Mouse (Mus musculus) embryonic facial prominence, embryonic 13.5 days (tissue): ENCODE data around the gene Pla2g3. TPM values are rescaled to one million over a fixed set of nuclear protein-coding genes. Genes with fewer than 3 reads are reported as not detected.

Experiments used
- ATAC-seq: fragments of 200-750 bp; cut with Nextera tagmentation; 2 replicates; pipeline ENCODE4 v1.8.0; 2017; ENCODE audit warnings: low read depth; ENCODE audit not compliant: insufficient number of reproducible peaks, insufficient read depth, low FRiP score, low TSS enrichment
- H3K27ac ChIP-seq: fragments of 300-500 bp; sonication (generic); 2 replicates; pipeline ENCODE4 v1.5.1; 2015; ENCODE audit warnings: moderate library complexity, mild to moderate bottlenecking, inconsistent platforms
- H3K27me3 ChIP-seq: fragments of 300-500 bp; sonication (generic); 2 replicates; pipeline ENCODE4 v1.6.1; 2015; ENCODE audit warnings: mild to moderate bottlenecking, inconsistent platforms
- H3K36me3 ChIP-seq: fragments of 300-500 bp; sonication (generic); 2 replicates; pipeline ENCODE4 v1.6.1; 2015; ENCODE audit warnings: mild to moderate bottlenecking, inconsistent platforms
- H3K4me1 ChIP-seq: fragments of 300-500 bp; sonication (generic); 2 replicates; pipeline ENCODE4 v1.6.1; 2015; ENCODE audit warnings: inconsistent platforms
- H3K4me2 ChIP-seq: fragments of 300-500 bp; sonication (generic); 2 replicates; pipeline ENCODE4 v1.6.1; 2015; ENCODE audit warnings: moderate library complexity, mild to moderate bottlenecking, inconsistent platforms
- H3K4me3 ChIP-seq: fragments of 300-500 bp; sonication (generic); 2 replicates; pipeline ENCODE4 v1.5.1; 2015; ENCODE audit warnings: mild to moderate bottlenecking, inconsistent platforms
- H3K9ac ChIP-seq: fragments of 300-500 bp; sonication (generic); 2 replicates; pipeline ENCODE4 v1.6.1; 2015; ENCODE audit warnings: mild to moderate bottlenecking, inconsistent platforms
- H3K9me3 ChIP-seq: fragments of 300-500 bp; sonication (generic); 2 replicates; pipeline ENCODE4 v1.6.1; 2016; ENCODE audit warnings: inconsistent platforms
- WGBS: fragments of 180-500 bp; shearing (Covaris S2); methylation state at CpG from one replicate; pipeline ENCODE4 v1.1.7; 2015; ENCODE audit warnings: mixed read lengths; 5-methylcytosine and 5-hydroxymethylcytosine counted together
- polyA plus RNA-seq: library from polyadenylated mRNA; unstranded; fragments of >200 nt; fragmentation: Nextera tagmentation; extraction: Ambion mirVana; gene quantifications from 2 replicates; pipeline ENCODE4 v1.2.1, GENCODE M21; 2015

Pla2g3 gene
- polyA plus RNA-seq, 1 experiment from 2014 or later, result 0.60 TPM

DNA sequence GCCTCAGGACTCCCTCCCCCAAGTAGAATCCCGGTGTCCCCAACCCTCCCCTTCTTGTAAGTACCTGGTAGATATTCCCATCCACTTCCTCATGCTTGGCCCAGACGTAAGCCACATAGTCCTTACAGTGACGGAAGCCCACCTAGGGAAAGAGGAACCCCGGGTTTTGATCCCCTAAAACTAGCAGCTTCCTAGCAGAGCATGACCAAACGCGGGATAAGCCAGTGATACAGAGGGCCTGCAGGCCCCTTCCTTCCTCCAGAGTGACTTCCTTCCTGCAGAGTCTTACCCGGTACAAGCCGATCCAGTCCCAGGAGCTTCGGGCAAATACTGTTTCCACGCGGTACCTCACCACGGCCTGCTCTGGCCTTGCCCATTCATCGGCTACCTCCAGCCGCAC lies 7.4 kb downstream of the Pla2g3 start:
- Histone ChIP-seq H3K27ac (no peak overlapping the region), H3K4me2 (no peak overlapping the region), H3K4me1 (peaks cover 3% of the 10 kb centered on the region; the same call in 1 of the 2 replicates), H3K9me3 (no peaks in the 10 kb centered on the region), H3K36me3 (no peaks in the 10 kb centered on the region), H3K9ac (no peak overlapping the region), H3K4me3 (no peak overlapping the region), H3K27me3 (no peaks in the 10 kb centered on the region)
- WGBS, result 88% methylated on average over 14 of the region's 14 CpGs
- ATAC-seq, result no peak

DNA sequence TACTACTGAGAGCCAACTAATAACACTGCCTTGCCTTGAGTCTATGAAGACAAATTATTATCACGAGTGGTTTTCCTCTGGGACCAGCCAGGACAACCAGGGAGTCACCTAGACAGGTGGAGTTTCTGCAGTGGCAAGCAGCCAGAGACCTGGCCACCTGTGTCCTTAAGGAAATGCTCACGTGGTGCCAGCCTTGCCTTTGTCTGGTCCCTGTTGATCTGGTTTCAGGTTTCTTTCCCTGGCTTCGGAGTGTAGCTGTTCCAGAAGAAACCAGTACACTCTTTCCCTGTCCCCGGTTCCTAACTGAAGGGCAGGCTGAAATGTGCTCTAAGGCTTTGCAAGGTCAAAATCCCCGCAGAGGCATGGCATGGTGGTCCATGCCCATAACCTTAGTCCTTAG lies 8.7 kb downstream of the Pla2g3 start:
- Histone ChIP-seq H3K36me3 (no peaks in the 10 kb centered on the region), H3K9me3 (no peaks in the 10 kb centered on the region), H3K4me3 (no peak overlapping the region), H3K27me3 (no peaks in the 10 kb centered on the region), H3K4me1 (peaks cover 3% of the 10 kb centered on the region; the same call in 1 of the 2 replicates), H3K9ac (no peak overlapping the region), H3K4me2 (no peak overlapping the region), H3K27ac (no peak overlapping the region)
- whole genome bisulfite sequencing, result 37% methylated on average over 5 of the region's 5 CpGs
- no peak for ATAC-seq

DNA sequence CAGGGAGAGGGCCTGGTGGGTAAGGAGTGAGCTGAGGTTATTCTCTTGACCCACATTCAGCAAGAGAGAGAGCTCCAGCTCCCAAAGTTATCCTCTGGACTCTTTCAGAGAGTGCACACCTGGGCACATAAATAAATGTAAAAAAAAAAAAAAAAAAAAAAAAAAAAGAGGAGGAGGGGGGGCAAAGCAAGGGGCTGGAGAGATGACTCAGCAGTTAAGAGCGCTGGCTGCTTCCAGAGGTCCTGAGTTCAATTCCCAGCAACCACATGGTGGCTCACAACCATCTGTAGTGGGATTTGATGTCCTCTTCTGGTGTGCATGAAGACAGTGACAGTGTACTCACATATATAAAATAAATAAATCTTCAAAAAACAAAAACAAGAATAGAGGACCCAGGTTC lies 9.2 kb downstream of the Pla2g3 start:
- Histone ChIP-seq H3K27ac (no peak overlapping the region), H3K4me2 (no peak overlapping the region), H3K27me3 (no peaks in the 10 kb centered on the region), H3K4me3 (no peak overlapping the region), H3K4me1 (peaks cover 3% of the 10 kb centered on the region; the same call in 1 of the 2 replicates), H3K9ac (no peak overlapping the region), H3K36me3 (no peaks in the 10 kb centered on the region), H3K9me3 (no peaks in the 10 kb centered on the region)
- no peak for ATAC-seq
- 88% methylated on average over 1 of the region's 1 CpGs for WGBS

DNA sequence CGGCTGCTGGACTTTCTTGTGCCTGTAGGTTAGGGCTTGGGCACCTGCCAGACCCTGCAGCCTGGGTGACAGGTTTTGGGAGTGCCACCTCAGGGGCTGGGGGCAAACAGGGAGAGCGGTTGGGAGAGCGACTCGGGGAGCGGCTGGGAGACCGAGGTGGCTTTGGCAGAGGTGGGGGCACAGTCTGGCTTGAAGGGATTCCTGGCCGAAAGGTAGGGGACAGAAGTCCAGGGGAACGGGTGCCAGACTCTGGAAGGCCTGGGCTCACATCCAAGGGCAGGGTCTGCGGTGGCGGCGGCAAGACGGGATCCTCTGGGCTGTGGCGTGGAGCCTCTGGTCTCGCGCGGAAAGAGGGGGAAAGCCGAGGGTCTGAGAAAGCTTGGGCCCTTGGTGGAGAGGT lies 14.0 kb downstream of the Pla2g3 start:
- H3K36me3 ChIP-seq, result no peaks in the 10 kb centered on the region
- ATAC-seq, result no peak
- WGBS, result 78% methylated on average over 17 of the region's 17 CpGs
- no peak overlapping the region for H3K9ac ChIP-seq
- 0 out of 2 replicates have a peak, but pooled peaks cover 3% of the 10 kb centered on the region for H3K27me3 ChIP-seq
- no peak overlapping the region for H3K4me2 ChIP-seq
- H3K9me3 ChIP-seq, result no peaks in the 10 kb centered on the region
- H3K4me1 ChIP-seq, result no peaks in the 10 kb centered on the region
- no peak overlapping the region for H3K27ac ChIP-seq
- H3K4me3 ChIP-seq, result no peak overlapping the region

DNA sequence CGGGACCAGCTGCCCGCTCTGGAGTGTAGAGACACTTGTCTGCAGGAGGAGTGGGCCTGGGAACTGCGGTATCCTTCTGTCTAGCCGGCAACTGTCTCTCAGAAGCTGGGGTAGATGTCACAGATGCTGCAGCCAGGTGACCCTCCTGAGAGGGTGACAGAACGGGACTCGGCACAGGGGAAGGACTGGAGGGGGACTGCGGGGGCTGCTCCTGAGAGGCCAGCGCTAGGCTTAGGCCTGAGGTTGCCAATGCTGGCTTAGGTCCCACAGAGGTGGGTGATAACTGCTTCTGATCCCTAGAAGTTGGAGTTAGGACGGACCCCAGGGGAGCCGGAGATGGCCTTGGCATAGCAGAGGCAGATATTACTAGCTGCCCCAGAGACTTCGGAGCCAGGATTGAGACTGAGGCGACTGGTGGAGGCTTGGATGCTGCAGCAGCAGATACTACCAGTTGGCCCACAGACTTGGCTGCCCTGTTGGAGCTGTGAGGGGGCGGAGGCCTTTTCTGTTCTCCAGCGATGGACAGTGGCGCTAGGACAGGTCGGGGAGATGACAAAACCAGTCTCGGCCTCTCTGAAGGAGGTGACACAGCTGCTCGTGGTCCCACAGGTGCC lies 14.5 kb downstream of the Pla2g3 start:
- Histone ChIP-seq H3K27ac (no peak overlapping the region), H3K27me3 (0 out of 2 replicates have a peak, but pooled peaks cover 3% of the 10 kb centered on the region), H3K4me1 (no peaks in the 10 kb centered on the region), H3K9me3 (no peaks in the 10 kb centered on the region), H3K36me3 (no peaks in the 10 kb centered on the region), H3K4me3 (no peak overlapping the region), H3K9ac (no peak overlapping the region), H3K4me2 (no peak overlapping the region)
- ATAC-seq, result no peak
- WGBS, result 80% methylated on average over 18 of the region's 18 CpGs

DNA sequence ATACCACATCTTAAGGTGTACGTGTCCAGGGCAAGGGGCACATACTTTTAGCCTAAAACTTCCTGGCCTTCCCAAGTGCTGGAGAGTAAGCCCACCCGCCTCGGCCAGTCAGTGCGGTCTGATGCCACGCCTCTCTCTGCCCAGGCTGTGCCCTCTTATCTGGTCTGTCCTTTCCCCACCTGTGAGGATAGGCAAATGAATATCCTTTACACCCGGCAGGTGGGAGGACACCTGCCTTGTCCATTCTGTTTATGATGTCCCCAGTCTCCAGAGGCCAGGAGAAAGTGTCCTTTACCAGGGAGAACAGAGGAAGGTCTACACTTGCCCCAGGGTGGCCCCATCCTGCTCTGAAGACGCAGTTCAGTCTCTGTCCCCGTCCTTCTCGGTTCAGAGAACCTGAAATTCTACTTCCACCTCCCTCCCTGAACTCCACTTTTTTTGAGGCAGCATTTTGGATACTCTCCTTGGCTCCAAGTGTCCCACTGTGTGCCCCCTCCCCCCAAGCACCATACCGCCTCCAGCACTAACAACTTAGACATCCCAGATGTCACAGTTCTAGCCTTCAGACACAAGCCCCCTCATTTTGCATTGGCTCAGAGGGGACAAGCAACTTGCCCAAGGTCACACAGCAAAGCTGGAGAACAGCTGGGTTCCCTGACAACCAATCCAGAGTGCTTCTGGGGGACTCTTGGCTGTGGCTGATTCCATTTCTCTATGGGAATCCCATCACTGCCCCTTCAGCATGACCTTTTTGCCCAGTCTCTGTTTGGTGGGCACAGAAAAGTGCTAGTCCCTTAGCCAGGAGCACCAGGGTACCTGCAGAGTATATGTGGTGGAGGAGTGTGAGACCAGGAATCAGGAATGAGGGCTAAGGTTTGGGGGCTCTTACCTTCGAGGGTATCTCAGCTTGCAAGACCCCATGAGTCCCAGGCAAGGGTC lies 15.9 kb downstream of the Pla2g3 start:
- H3K4me3 ChIP-seq, result no peak overlapping the region
- H3K4me2 ChIP-seq, result no peak overlapping the region
- H3K36me3 ChIP-seq, result no peaks in the 10 kb centered on the region
- 0 out of 2 replicates have a peak overlapping the region, but pooled peaks have one; percentile 46 for H3K9ac ChIP-seq
- no peaks in the 10 kb centered on the region for H3K4me1 ChIP-seq
- WGBS, result 61% methylated on average over 11 of the region's 11 CpGs
- no peak overlapping the region for H3K27ac ChIP-seq
- H3K9me3 ChIP-seq, result no peaks in the 10 kb centered on the region
- no peak for ATAC-seq
- 0 out of 2 replicates have a peak, but pooled peaks cover 3% of the 10 kb centered on the region for H3K27me3 ChIP-seq

DNA sequence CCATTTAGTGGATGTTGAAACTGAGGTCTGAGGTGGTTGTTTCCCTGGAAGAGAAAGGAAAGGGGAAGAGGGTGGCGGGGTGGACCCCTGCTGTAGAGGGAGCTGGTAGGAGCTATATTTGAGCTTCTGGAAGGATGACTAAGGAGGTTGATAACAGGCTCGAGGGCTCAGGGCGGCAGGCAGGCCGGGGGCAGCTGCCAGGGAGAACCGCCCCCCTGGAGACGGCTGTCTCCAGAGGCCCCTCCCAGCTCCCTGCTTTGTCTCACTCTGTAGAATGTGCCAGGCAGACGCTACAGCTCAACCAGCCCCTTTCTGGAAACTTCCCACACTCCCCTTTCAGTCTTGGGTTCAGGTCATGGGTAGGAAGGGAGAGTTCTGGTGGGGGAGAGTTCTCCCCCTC lies 20.1 kb downstream of the Pla2g3 start:
- no peaks in the 10 kb centered on the region for H3K9me3 ChIP-seq
- no peak for ATAC-seq
- H3K36me3 ChIP-seq, result no peaks in the 10 kb centered on the region
- H3K4me2 ChIP-seq, result no peak overlapping the region
- no peaks in the 10 kb centered on the region for H3K27me3 ChIP-seq
- H3K27ac ChIP-seq, result no peak overlapping the region
- 50% methylated on average over 7 of the region's 7 CpGs for WGBS
- no peaks in the 10 kb centered on the region for H3K4me1 ChIP-seq
- H3K9ac ChIP-seq, result no peak overlapping the region
- no peak overlapping the region for H3K4me3 ChIP-seq

DNA sequence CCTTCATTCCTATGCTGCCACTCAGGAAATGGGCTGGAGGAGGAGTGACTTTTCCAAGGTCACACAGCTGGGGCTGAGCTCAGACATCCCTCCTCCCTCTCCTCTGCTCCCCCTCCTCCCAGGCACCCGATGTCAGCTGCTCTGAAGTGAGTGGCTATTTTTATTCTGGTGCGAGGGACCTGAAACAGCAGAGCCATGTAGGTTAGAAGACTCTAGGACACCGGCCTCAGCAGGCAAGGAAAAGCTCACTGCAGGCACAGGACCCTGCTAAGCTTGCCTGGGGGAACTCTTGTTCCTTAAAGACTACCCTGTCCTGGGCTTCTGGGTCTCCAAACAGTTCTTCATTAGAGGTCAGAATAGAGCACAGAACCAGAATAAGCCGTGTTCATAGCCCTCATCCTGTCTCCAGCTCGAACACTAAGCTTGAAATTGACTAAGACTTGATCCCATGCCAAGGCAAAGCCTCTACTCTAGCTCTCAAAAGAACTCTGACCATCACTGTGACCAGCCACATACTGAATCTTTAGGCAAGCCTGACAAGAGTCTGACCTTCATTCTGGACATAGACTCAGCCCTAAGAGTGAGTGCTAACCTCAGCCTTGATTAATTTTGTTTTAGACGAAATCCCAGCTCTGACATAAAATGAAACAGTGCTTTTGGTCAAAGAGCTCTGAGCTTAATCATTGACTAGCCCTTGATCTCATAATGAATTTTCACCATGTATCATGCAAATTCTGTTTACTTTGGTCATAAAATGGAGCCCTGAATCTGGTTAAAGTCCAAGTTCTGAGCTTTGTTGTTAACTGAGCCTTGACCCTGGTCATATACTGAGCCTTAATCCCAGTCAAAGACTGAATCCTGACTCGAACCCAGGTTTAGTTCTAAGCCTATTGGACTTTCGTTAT lies 21.3 kb downstream of the Pla2g3 start:
- ATAC-seq, result no peak
- Histone ChIP-seq H3K4me2 (no peak overlapping the region), H3K27ac (no peak overlapping the region), H3K9ac (no peak overlapping the region), H3K4me3 (no peak overlapping the region), H3K27me3 (no peaks in the 10 kb centered on the region), H3K4me1 (peaks cover 5% of the 10 kb centered on the region; the same call in 1 of the 2 replicates), H3K9me3 (no peaks in the 10 kb centered on the region), H3K36me3 (no peaks in the 10 kb centered on the region)
- WGBS, result 73% methylated on average over 8 of the region's 8 CpGs

DNA sequence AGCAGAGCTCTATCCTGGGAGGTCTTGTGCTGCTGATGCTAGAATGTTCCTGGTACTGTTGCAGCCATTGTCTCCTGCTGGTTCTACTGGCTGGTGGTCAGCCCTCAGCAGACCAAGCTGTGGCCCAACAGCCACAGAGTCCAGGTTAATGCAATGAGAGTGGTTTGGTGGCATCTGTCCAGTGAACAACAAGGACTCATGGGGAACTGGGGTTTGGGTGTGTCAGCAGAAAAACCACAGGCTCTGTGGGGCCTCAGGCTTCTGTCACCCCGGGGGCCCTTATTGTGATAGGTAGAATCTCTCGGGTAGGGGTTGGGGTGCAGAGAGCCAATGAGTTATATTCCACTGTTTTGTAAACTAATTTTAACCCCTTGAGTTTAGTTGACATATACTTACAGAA lies 22.2 kb downstream of the Pla2g3 start:
- Histone ChIP-seq H3K36me3 (no peaks in the 10 kb centered on the region), H3K9me3 (no peaks in the 10 kb centered on the region), H3K4me1 (peaks cover 8% of the 10 kb centered on the region; the same call in 1 of the 2 replicates), H3K27me3 (0 out of 2 replicates have a peak, but pooled peaks cover 2% of the 10 kb centered on the region), H3K27ac (no peak overlapping the region), H3K4me3 (no peak overlapping the region), H3K9ac (no peak overlapping the region), H3K4me2 (no peak overlapping the region)
- 85% methylated on average over 2 of the region's 2 CpGs for WGBS
- ATAC-seq, result no peak

DNA sequence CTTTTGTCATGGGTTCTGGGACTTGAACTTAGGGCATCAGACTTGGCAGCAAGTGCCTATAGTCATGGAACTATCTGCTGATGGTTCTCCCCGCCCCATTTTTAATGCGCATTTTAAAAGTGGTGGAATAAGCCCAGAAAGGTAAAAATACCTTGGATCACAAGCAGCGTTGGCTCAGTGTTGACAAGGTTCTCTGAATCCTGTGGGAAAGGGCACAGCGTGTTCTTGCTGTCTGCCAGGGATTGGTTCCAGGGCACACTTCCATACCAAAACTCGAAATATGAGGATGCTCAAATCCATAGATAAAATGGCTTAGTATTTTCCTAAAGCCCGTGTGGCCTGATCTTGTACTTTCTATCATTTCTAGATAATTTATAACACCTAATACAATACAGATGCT lies 25.2 kb downstream of the Pla2g3 start:
- Histone ChIP-seq H3K4me1 (peaks cover 35% of the 10 kb centered on the region), H3K36me3 (no peaks in the 10 kb centered on the region), H3K9me3 (no peaks in the 10 kb centered on the region), H3K9ac (no peak overlapping the region), H3K27me3 (peaks cover 28% of the 10 kb centered on the region), H3K4me2 (no peak overlapping the region), H3K27ac (no peak overlapping the region), H3K4me3 (no peak overlapping the region)
- WGBS, result 84% methylated on average over 6 of the region's 6 CpGs
- ATAC-seq, result no peak

DNA sequence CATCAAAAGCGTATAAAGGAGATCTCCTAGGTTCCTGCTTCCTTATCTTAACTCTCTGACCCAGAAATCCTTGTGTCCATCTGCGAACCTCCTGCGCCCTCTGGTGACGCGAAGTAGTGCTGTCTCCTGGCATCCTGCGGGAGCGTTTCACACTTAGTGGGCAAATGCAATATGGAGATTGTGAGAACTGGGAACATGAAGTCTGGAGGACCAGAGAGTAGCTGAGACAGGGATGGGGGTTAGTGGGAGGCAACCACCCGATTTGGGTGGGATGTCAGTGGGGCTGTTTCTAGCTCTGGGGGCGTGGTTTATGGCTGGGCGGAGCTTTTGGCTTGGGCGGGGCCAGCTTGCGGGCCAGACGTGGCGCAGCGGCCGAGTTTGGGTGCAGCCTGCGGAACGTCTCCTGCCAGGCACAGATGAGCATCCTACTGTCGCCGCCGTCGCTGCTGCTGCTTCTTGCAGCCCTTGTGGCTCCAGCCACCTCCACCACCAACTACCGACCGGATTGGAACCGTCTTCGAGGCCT lies 26.5 kb downstream of the Pla2g3 start, which contains the start of gene Selenom:
Selenom (plus strand) TSS at position 156 of the 526 bp plus-strand sequence.
- peaks cover 8% of the 10 kb centered on the region; the same call in 1 of the 2 replicates for H3K36me3 ChIP-seq
- H3K27me3 ChIP-seq, result peaks cover 28% of the 10 kb centered on the region
- peak within 1 kb of the TSS; percentile 56 for H3K4me3 ChIP-seq
- peak within 1 kb of the TSS; percentile 76 for H3K9ac ChIP-seq
- under 1% methylated on average over 26 of the region's 26 CpGs for WGBS
- H3K4me2 ChIP-seq, result peak within 1 kb of the TSS; percentile 82
- no peaks in the 10 kb centered on the region for H3K9me3 ChIP-seq
- peak; percentile 73 for ATAC-seq
- H3K27ac ChIP-seq, result peak within 1 kb of the TSS; percentile 51; the same call in 1 of the 2 replicates
- H3K4me1 ChIP-seq, result peaks cover 35% of the 10 kb centered on the region
